Mouse (Mus musculus) lung, embryonic 14.5 days (tissue): ENCODE measurements around the gene Dnaja2. TPM values are rescaled to one million over a fixed set of nuclear protein-coding genes. Genes with fewer than 3 reads are reported as not detected.

ENCODE experiments used
- ATAC-seq: fragments of 200-750 bp; cut with Nextera tagmentation; 2 replicates; pipeline ENCODE4 v1.8.0; 2017; ENCODE audit warnings: mild to moderate bottlenecking, moderate TSS enrichment, moderate library complexity; ENCODE audit not compliant: insufficient read depth
- DNase-seq: peaks from one replicate; pipeline ENCODE4 v3.0.0-alpha.2; 2015
- H3K27ac ChIP-seq: fragments of 300-500 bp; sonication (generic); 2 replicates; pipeline ENCODE4 v1.5.1; 2014; ENCODE audit warnings: low read depth, mild to moderate bottlenecking, moderate library complexity
- H3K27me3 ChIP-seq: fragments of 300-500 bp; sonication (generic); 2 replicates; pipeline ENCODE4 v1.6.1; 2014; ENCODE audit warnings: low read length, control low read depth; ENCODE audit not compliant: insufficient read depth
- H3K36me3 ChIP-seq: fragments of 300-500 bp; sonication (generic); 2 replicates; pipeline ENCODE4 v1.6.1; 2014; ENCODE audit warnings: control low read depth; ENCODE audit not compliant: insufficient read depth
- H3K4me1 ChIP-seq: fragments of 300-500 bp; sonication (generic); 2 replicates; pipeline ENCODE4 v1.6.1; 2014; ENCODE audit warnings: antibody characterized with exemption, control low read depth; ENCODE audit not compliant: insufficient read depth
- H3K4me2 ChIP-seq: fragments of 300-500 bp; sonication (generic); 2 replicates; pipeline ENCODE4 v1.6.1; 2014; ENCODE audit warnings: mild to moderate bottlenecking
- H3K4me3 ChIP-seq: fragments of 300-500 bp; sonication (generic); 2 replicates; pipeline ENCODE4 v1.5.1; 2014; ENCODE audit warnings: low read depth, low read length
- H3K9ac ChIP-seq: fragments of 300-500 bp; sonication (generic); 2 replicates; pipeline ENCODE4 v1.6.1; 2014
- H3K9me3 ChIP-seq: fragments of 300-500 bp; sonication (generic); 2 replicates; pipeline ENCODE4 v1.6.1; 2016; ENCODE audit warnings: low read depth, low read length, control low read depth
- CTCF ChIP-seq: IDR thresholded peaks from 2 replicates; pipeline ENCODE4 v1.5.1; 2016; ENCODE audit warnings: antibody characterized with exemption, low read depth
- WGBS: fragments of 180-500 bp; shearing (Covaris S2); extraction: QIAGEN DNeasy Blood & Tissue Kit; methylation state at CpG from one replicate; pipeline ENCODE4 v1.1.7; 2014; 5-methylcytosine and 5-hydroxymethylcytosine counted together
- polyA plus RNA-seq: library from polyadenylated mRNA; unstranded; fragments of >200 nt; fragmentation: Nextera tagmentation; extraction: Ambion mirVana; gene quantifications from 2 replicates; pipeline ENCODE4 v1.2.1, GENCODE M21; 2014

Dnaja2 gene
- polyA plus RNA-seq, result 163 and 169 TPM in 2 replicates

DNA sequence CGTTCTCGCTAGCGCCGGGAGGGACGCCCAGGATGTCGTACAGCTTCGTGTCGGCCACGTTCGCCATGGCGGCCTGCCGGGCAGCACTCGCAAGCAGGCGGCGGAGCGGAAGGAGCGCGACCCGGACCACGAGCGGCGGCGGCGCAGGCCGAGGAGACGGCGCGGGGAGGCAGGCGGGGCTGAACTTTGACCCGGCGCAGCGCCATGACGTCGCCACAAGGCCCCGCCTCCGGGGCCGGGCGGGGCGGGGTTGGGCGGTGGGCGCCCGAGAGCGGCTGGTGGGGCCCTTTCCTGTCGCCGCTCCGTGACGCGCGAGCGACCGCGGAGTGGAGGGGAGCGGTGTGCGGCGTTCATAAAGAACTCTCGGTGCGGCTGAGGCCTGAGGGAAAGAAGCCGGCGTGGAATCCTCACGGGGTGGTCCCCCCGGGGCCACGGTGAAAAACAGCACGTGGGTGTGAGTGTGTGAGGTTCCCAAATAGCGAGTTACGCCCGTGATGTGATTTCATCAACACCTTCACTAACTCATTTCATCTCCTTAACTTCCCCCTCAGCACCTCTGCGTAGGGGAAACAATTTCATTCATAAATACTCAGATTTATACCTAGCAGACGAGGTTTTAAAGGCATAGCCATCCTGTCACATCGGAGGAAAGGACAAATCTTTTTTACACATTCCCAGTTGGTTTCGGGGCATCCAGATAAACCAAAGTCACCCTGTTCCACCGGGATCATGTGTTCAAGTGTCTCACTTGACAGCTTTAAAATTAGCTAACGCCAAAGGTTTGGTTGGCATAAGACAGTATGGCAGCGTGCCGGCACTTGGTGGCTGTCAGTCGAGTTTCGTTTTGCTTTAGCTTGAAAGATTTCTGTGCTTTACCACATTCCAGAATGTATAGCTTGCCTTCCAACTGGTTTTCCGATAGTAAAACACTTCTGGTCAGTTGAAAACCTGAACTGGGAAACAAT, at the start of gene Dnaja2:
TSS of gene Dnaja2 (minus strand) at position 164 of the 965 bp plus-strand sequence.
- H3K9ac ChIP-seq, result peak within 1 kb of the TSS; percentile 91
- no peaks in the 10 kb centered on the region for H3K4me1 ChIP-seq
- H3K4me2 ChIP-seq, result peak within 1 kb of the TSS; percentile 95
- under 1% methylated on average over 75 of the region's 77 CpGs for WGBS
- peak; percentile 94 for DNase-seq
- H3K9me3 ChIP-seq, result no peaks in the 10 kb centered on the region
- H3K27me3 ChIP-seq, result no peaks in the 10 kb centered on the region
- peak within 1 kb of the TSS; percentile 93 for H3K27ac ChIP-seq
- H3K36me3 ChIP-seq, result peaks cover 25% of the 10 kb centered on the region
- ATAC-seq, result peak; percentile 95
- H3K4me3 ChIP-seq, result peak within 1 kb of the TSS; percentile 90
- no peak for TF ChIP-seq CTCF

GRCm38 (mm10) chr8:85604201-85604600, 49.1 kb upstream of the Dnaja2 start:
- no peaks in the 10 kb centered on the region for H3K27me3 ChIP-seq
- no peak overlapping the region for H3K9ac ChIP-seq
- ATAC-seq (no peak), DNase-seq (no peak)
- H3K36me3 ChIP-seq, result no peaks in the 10 kb centered on the region
- TF ChIP-seq CTCF, result no peak
- no peaks in the 10 kb centered on the region for H3K9me3 ChIP-seq
- no peak overlapping the region for H3K4me3 ChIP-seq
- H3K27ac ChIP-seq, result no peak overlapping the region
- H3K4me2 ChIP-seq, result no peak overlapping the region
- WGBS, result 74% methylated on average over 4 of the region's 4 CpGs
- H3K4me1 ChIP-seq, result no peaks in the 10 kb centered on the region

- ATAC-seq, result peak; percentile 70
- Histone ChIP-seq H3K4me3 (no peak overlapping the region), H3K4me2 (no peak overlapping the region), H3K9me3 (no peaks in the 10 kb centered on the region), H3K27me3 (no peaks in the 10 kb centered on the region), H3K4me1 (no peaks in the 10 kb centered on the region), H3K27ac (no peak overlapping the region), H3K36me3 (no peaks in the 10 kb centered on the region), H3K9ac (no peak overlapping the region)
- 37% methylated on average over 8 of the region's 8 CpGs for WGBS
- TF ChIP-seq CTCF, result peak; percentile 65
- peak; percentile 81 for DNase-seq
Measured at GRCm38 (mm10) chr8:85603203-85603895, 48.2 kb upstream of the Dnaja2 start.

- DNase-seq (no peak), ATAC-seq (no peak)
- Histone ChIP-seq H3K9ac (no peak overlapping the region), H3K27me3 (no peaks in the 10 kb centered on the region), H3K4me2 (no peak overlapping the region), H3K9me3 (no peaks in the 10 kb centered on the region), H3K36me3 (no peaks in the 10 kb centered on the region), H3K4me1 (no peaks in the 10 kb centered on the region), H3K27ac (no peak overlapping the region), H3K4me3 (no peak overlapping the region)
- no peak for TF ChIP-seq CTCF
- WGBS, result 75% methylated on average over 4 of the region's 4 CpGs
Measured at GRCm38 (mm10) chr8:85602737-85603136, 47.6 kb upstream of the Dnaja2 start.

DNA sequence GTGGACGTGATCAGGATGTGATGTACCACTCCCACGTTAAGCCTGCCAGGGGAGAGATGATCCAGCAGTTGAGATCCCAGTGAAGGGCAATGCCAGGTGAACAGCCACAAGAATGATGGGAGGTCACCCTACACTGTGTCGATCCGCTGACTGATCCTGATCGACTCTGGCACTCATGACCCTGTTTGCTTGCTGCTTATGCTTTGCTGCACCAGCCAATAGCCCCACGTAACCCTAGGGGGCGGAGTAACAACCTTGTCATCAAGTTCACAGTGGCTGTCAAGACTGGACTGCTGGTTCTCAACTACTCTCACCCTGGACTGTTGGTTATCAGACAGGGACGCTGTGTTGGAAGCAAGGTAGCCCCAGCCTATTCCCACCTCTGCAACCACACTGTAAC, 46.6 kb upstream of the Dnaja2 start:
- Histone ChIP-seq H3K9me3 (no peaks in the 10 kb centered on the region), H3K36me3 (no peaks in the 10 kb centered on the region), H3K27me3 (no peaks in the 10 kb centered on the region), H3K4me1 (no peaks in the 10 kb centered on the region), H3K9ac (no peak overlapping the region), H3K4me2 (no peak overlapping the region), H3K4me3 (no peak overlapping the region), H3K27ac (no peak overlapping the region)
- no peak for DNase-seq
- 72% methylated on average over 8 of the region's 8 CpGs for WGBS
- no peak for ATAC-seq
- no peak for TF ChIP-seq CTCF

- H3K4me1 ChIP-seq, result no peaks in the 10 kb centered on the region; the same call in 1 of the 2 replicates
- DNase-seq (peak; percentile 20), ATAC-seq (no peak)
- no peak overlapping the region for H3K9ac ChIP-seq
- no peaks in the 10 kb centered on the region for H3K27me3 ChIP-seq
- no peak overlapping the region for H3K4me3 ChIP-seq
- no peaks in the 10 kb centered on the region for H3K9me3 ChIP-seq
- no peak overlapping the region for H3K27ac ChIP-seq
- H3K4me2 ChIP-seq, result no peak overlapping the region
- WGBS, result 47% methylated on average over 8 of the region's 8 CpGs
- no peaks in the 10 kb centered on the region for H3K36me3 ChIP-seq
- no peak for TF ChIP-seq CTCF
Measured at GRCm38 (mm10) chr8:85597413-85598191, 42.5 kb upstream of the Dnaja2 start.
